In the genomic region with DNA sequence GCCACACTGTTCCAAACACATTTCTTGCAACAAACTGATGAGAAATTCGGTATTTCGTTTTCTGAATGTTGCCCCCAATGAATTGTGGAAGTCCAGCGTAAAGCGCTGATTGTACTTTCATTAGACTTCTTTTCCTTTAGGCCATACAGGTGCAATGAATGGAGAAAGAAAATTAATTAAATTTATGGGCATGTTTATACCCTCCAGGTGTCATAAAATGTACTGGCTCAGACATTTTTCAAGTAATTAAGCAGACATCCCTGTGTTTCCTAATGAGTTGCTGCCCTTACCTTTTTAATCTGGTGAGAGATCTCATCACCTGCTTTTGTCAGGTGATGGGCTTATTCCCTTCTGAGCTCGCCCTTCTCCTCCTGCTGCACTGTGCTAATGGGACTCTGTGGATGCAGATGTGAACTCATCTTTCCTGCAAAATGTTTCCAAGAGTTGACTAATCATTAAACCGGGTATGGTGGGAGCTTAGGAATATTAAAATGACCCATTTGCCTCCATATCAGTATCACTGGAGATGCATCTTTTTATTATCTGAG, we compare ENCODE assay signal across 18 mouse cellular contexts.
"Had no signal": no experiment of that assay in that cellular context is flagged by ENCODE, and none has a peak within 500 bp of the region (broad histone marks: within the 10 kb centered on the region; RNA-seq: fewer than 3 reads in every experiment).

No protein-coding gene starts in this region.

- H3K4me2 ChIP-seq: liver, embryonic 15.5 days; lung, embryonic 15.5 days; midbrain, embryonic 11.5 days; midbrain, embryonic 13.5 days; neural tube, embryonic 12.5 days; stomach, embryonic 15.5 days had no signal

- H3K9ac ChIP-seq: liver, embryonic 15.5 days; liver, postnatal 0 days; lung, embryonic 15.5 days; midbrain, embryonic 13.5 days; neural tube, embryonic 12.5 days; stomach, embryonic 15.5 days had no signal

- H3K36me3 ChIP-seq: liver, embryonic 15.5 days; lung, embryonic 15.5 days; midbrain, embryonic 13.5 days; neural tube, embryonic 12.5 days; stomach, embryonic 15.5 days had no signal

- H3K27me3 ChIP-seq: liver, embryonic 15.5 days; lung, embryonic 15.5 days; megakaryocyte, embryonic 14.5 days; midbrain, embryonic 13.5 days; neural tube, embryonic 12.5 days; stomach, embryonic 15.5 days had no signal

- H3K4me3 ChIP-seq: liver, embryonic 15.5 days; lung, embryonic 15.5 days; megakaryocyte, embryonic 14.5 days; midbrain, embryonic 13.5 days; neural tube, embryonic 12.5 days; stomach, embryonic 15.5 days had no signal

- H3K27ac ChIP-seq: liver, embryonic 15.5 days; lung, embryonic 15.5 days; macrophage; midbrain, embryonic 13.5 days; neural tube, embryonic 12.5 days; stomach, embryonic 15.5 days; stomach, postnatal 0 days had no signal

- H3K4me1 ChIP-seq: liver, embryonic 15.5 days; lung, embryonic 15.5 days; megakaryocyte, embryonic 14.5 days; midbrain, embryonic 13.5 days; neural tube, embryonic 12.5 days; stomach, embryonic 15.5 days had no signal

- DNase-seq: liver, postnatal 0 days; lung, adult 2 months; lung, postnatal 14 days; lung, postnatal 36 days; right cerebral cortex, postnatal 14 days; thymus, adult 2 months; thymus, postnatal 25 days had no signal

- ATAC-seq: liver, postnatal 0 days; lung, postnatal 0 days; midbrain, embryonic 13.5 days; midbrain, embryonic 16.5 days had no signal

- H3K9me3 ChIP-seq: liver, embryonic 15.5 days; lung, embryonic 15.5 days; megakaryocyte, embryonic 14.5 days; midbrain, embryonic 13.5 days; neural tube, embryonic 12.5 days; stomach, embryonic 15.5 days had no signal
